Mouse (Mus musculus) embryonic facial prominence, embryonic 11.5 days (tissue): Measurements from ENCODE around the gene Ccdc188. TPM values are rescaled to one million over a fixed set of nuclear protein-coding genes. Genes with fewer than 3 reads are reported as not detected.
"Not testable (repeated sequence)": the region's sequence is repeated elsewhere in the genome, so short reads cannot be mapped to it uniquely, and the experiment has no call there.

ENCODE experiments used
- ATAC-seq: fragments of 200-750 bp; cut with Nextera tagmentation; replicated peaks from 2 replicates; pipeline ENCODE4 v1.8.0; 2017; ENCODE audit warnings: low read depth; ENCODE audit not compliant: insufficient number of reproducible peaks, low FRiP score, low TSS enrichment
- DNase-seq: peaks from one replicate; pipeline ENCODE4 v3.0.0-alpha.2; 2015; ENCODE audit warnings: low spot score
- H3K27ac ChIP-seq: fragments of 300-500 bp; sonication (generic); replicated peaks from 2 replicates; pipeline ENCODE4 v1.5.1; 2014; ENCODE audit warnings: mild to moderate bottlenecking, low read depth, low read length, control low read depth
- H3K27me3 ChIP-seq: fragments of 300-500 bp; sonication (generic); 2 replicates; pipeline ENCODE4 v1.6.1; 2014; ENCODE audit warnings: mild to moderate bottlenecking, low read length, moderate library complexity, mixed read lengths; ENCODE audit not compliant: control insufficient read depth, insufficient read depth
- H3K36me3 ChIP-seq: fragments of 300-500 bp; sonication (generic); replicated peaks from 2 replicates; pipeline ENCODE4 v1.6.1; 2014; ENCODE audit warnings: low read depth, mild to moderate bottlenecking, low read length, moderate library complexity, mixed read lengths; ENCODE audit not compliant: control insufficient read depth, insufficient read depth
- H3K4me1 ChIP-seq: fragments of 300-500 bp; sonication (generic); 2 replicates; pipeline ENCODE4 v1.6.1; 2014; ENCODE audit warnings: low read length, mixed read lengths; ENCODE audit not compliant: control insufficient read depth, insufficient read depth
- H3K4me2 ChIP-seq: fragments of 300-500 bp; sonication (generic); 2 replicates; pipeline ENCODE4 v1.6.1; 2014; ENCODE audit warnings: low read depth, mild to moderate bottlenecking, control low read depth, low read length, moderate library complexity
- H3K4me3 ChIP-seq: fragments of 300-500 bp; sonication (generic); 2 replicates; pipeline ENCODE4 v1.5.1; 2014; ENCODE audit warnings: low read depth, low read length, control low read depth
- H3K9ac ChIP-seq: fragments of 300-500 bp; sonication (generic); replicated peaks from 2 replicates; pipeline ENCODE4 v1.6.1; 2014; ENCODE audit warnings: mild to moderate bottlenecking, control low read depth, low read length
- H3K9me3 ChIP-seq: fragments of 300-500 bp; sonication (generic); replicated peaks from 2 replicates; pipeline ENCODE4 v1.6.1; 2016; ENCODE audit warnings: mild to moderate bottlenecking, low read length, inconsistent platforms, mixed read lengths; ENCODE audit not compliant: control insufficient read depth
- WGBS: fragments of 180-500 bp; shearing (Covaris S2); extraction: QIAGEN DNeasy Blood & Tissue Kit; methylation state at CpG from one replicate; pipeline ENCODE4 v1.1.7; 2014; 5-methylcytosine and 5-hydroxymethylcytosine counted together
- polyA plus RNA-seq: library from polyadenylated mRNA; unstranded; fragments of >200 nt; fragmentation: Nextera tagmentation; extraction: Ambion mirVana; gene quantifications from 2 replicates; pipeline ENCODE4 v1.2.1, GENCODE M21; 2014

The Ccdc188 gene
- polyA plus RNA-seq, 1 experiment from 2014 or later: not detected

- H3K9ac ChIP-seq: no peak overlapping the region
- no peak overlapping the region for H3K27ac ChIP-seq
- no peak overlapping the region for H3K4me3 ChIP-seq
- 60% methylated on average over 5 of the region's 5 CpGs for WGBS
- H3K36me3 ChIP-seq: no peaks in the 10 kb centered on the region
- H3K27me3 ChIP-seq: no peaks in the 10 kb centered on the region
- H3K4me2 ChIP-seq: no peak overlapping the region
- H3K4me1 ChIP-seq: no peaks in the 10 kb centered on the region
- DNase-seq (no peak), ATAC-seq (no peak)
- H3K9me3 ChIP-seq: no peaks in the 10 kb centered on the region
These were observed 22.6 kb upstream of the Ccdc188 start for GRCm38 (mm10) chr16:18195068-18195467.

- WGBS: 40% methylated on average over 3 of the region's 3 CpGs
- H3K27ac ChIP-seq, H3K9me3 ChIP-seq, ATAC-seq, H3K4me2 ChIP-seq, H3K36me3 ChIP-seq, H3K9ac ChIP-seq, H3K27me3 ChIP-seq, H3K4me3 ChIP-seq, DNase-seq, H3K4me1 ChIP-seq: not testable (repeated sequence)
These were observed 22.1 kb upstream of the Ccdc188 start for GRCm38 (mm10) chr16:18195561-18195960.

GRCm38 (mm10) chr16:18197881-18198280 lies 19.8 kb upstream of the Ccdc188 start:
- WGBS: 73% methylated on average over 6 of the region's 6 CpGs
- ATAC-seq (no peak), DNase-seq (no peak)
- H3K36me3 ChIP-seq: no peaks in the 10 kb centered on the region
- H3K9ac ChIP-seq: no peak overlapping the region
- H3K4me1 ChIP-seq: no peaks in the 10 kb centered on the region
- no peak overlapping the region for H3K27ac ChIP-seq
- H3K4me2 ChIP-seq: no peak overlapping the region
- H3K4me3 ChIP-seq: no peak overlapping the region
- no peaks in the 10 kb centered on the region for H3K9me3 ChIP-seq
- no peaks in the 10 kb centered on the region for H3K27me3 ChIP-seq

GRCm38 (mm10) chr16:18198365-18199098 lies 19.1 kb upstream of the Ccdc188 start:
- Histone ChIP-seq H3K4me2 (no peak overlapping the region), H3K9ac (no peak overlapping the region), H3K27ac (no peak overlapping the region), H3K9me3 (no peaks in the 10 kb centered on the region), H3K4me1 (no peaks in the 10 kb centered on the region), H3K36me3 (no peaks in the 10 kb centered on the region), H3K27me3 (no peaks in the 10 kb centered on the region), H3K4me3 (no peak overlapping the region)
- DNase-seq (no peak), ATAC-seq (no peak)
- WGBS: 85% methylated on average over 10 of the region's 10 CpGs

GRCm38 (mm10) chr16:18200062-18200461 lies 17.6 kb upstream of the Ccdc188 start:
- Histone ChIP-seq H3K9ac (no peak overlapping the region), H3K4me2 (no peak overlapping the region), H3K4me3 (no peak overlapping the region), H3K36me3 (no peaks in the 10 kb centered on the region), H3K4me1 (no peaks in the 10 kb centered on the region), H3K27me3 (no peaks in the 10 kb centered on the region), H3K27ac (no peak overlapping the region), H3K9me3 (no peaks in the 10 kb centered on the region)
- WGBS: 83% methylated on average over 2 of the region's 2 CpGs
- DNase-seq (no peak), ATAC-seq (no peak)

- Histone ChIP-seq H3K9me3 (no peaks in the 10 kb centered on the region), H3K27ac (no peak overlapping the region), H3K4me1 (no peaks in the 10 kb centered on the region), H3K4me3 (no peak overlapping the region), H3K4me2 (no peak overlapping the region), H3K9ac (no peak overlapping the region), H3K27me3 (no peaks in the 10 kb centered on the region), H3K36me3 (no peaks in the 10 kb centered on the region)
- no peak for ATAC-seq
- no peak for DNase-seq
- 29% methylated on average over 1 of the region's 1 CpGs for WGBS
These were observed 16.1 kb upstream of the Ccdc188 start for GRCm38 (mm10) chr16:18201620-18202019.

- H3K4me3 ChIP-seq: no peak overlapping the region
- H3K9ac ChIP-seq: no peak overlapping the region
- ATAC-seq (no peak), DNase-seq (no peak)
- no peak overlapping the region for H3K4me2 ChIP-seq
- 89% methylated on average over 1 of the region's 1 CpGs for WGBS
- H3K27ac ChIP-seq: no peak overlapping the region
- no peaks in the 10 kb centered on the region for H3K36me3 ChIP-seq
- H3K9me3 ChIP-seq: no peaks in the 10 kb centered on the region
- H3K27me3 ChIP-seq: no peaks in the 10 kb centered on the region
- no peaks in the 10 kb centered on the region for H3K4me1 ChIP-seq
These were observed 15.6 kb upstream of the Ccdc188 start for GRCm38 (mm10) chr16:18202061-18202460.

GRCm38 (mm10) chr16:18203430-18204091 lies 14.1 kb upstream of the Ccdc188 start:
- H3K27ac ChIP-seq: no peak overlapping the region
- ATAC-seq: no peak; the same call in 1 of the 2 replicates

More at GRCm38 (mm10) chr16:18203430-18204091, 14.1 kb upstream of the Ccdc188 start:
- Histone ChIP-seq H3K4me3 (no peak overlapping the region), H3K9me3 (no peaks in the 10 kb centered on the region), H3K36me3 (no peaks in the 10 kb centered on the region), H3K27me3 (no peaks in the 10 kb centered on the region), H3K9ac (no peak overlapping the region), H3K4me2 (no peak overlapping the region), H3K4me1 (no peaks in the 10 kb centered on the region)
- WGBS: 54% methylated on average over 7 of the region's 7 CpGs
- no peak for DNase-seq
